Mouse (Mus musculus): ENCODE measurements around the gene Dusp10. TPM values are rescaled to one million over a fixed set of nuclear protein-coding genes. Genes with fewer than 3 reads are reported as not detected.

Dusp10 gene
- polyA plus RNA-seq, 1 experiment from 2014 or later = 5.8 TPM

- H3K9me3 ChIP-seq (ENCODE audit: control insufficient read depth, low read length) = no peaks in the 10 kb centered on the region
- H3K4me2 ChIP-seq (ENCODE audit: low read depth) = no peak overlapping the region
- peak; percentile 42 for DNase-seq (ENCODE audit: low spot score)
- ATAC-seq (ENCODE audit: insufficient read depth, low FRiP score, low TSS enrichment) = peak; percentile 91
- H3K9ac ChIP-seq (ENCODE audit: low read length) = no peak overlapping the region
- no peaks in the 10 kb centered on the region for H3K36me3 ChIP-seq (ENCODE audit: control insufficient read depth, insufficient read depth, low read length)
- 79% methylated on average over 13 of the region's 13 CpGs for WGBS
- 0 out of 2 replicates have a peak, but pooled peaks cover 4% of the 10 kb centered on the region for H3K4me1 ChIP-seq (ENCODE audit: control insufficient read depth, insufficient read depth, low read length)
- H3K4me3 ChIP-seq (ENCODE audit: low read depth, low read length) = no peak overlapping the region
- H3K27ac ChIP-seq (ENCODE audit: low read depth, low read length) = no peak overlapping the region
- H3K27me3 ChIP-seq (ENCODE audit: control insufficient read depth, insufficient read depth, low read length) = no peaks in the 10 kb centered on the region
Observed at GRCm38 (mm10) chr1:184065589-184066361, 52.7 kb downstream of the Dusp10 start.

GRCm38 (mm10) chr1:184066460-184067287 is 53.6 kb downstream of the Dusp10 start:
- no peak overlapping the region for H3K27ac ChIP-seq (ENCODE audit: low read depth, low read length)
- H3K4me2 ChIP-seq (ENCODE audit: low read depth) = no peak overlapping the region

DNA sequence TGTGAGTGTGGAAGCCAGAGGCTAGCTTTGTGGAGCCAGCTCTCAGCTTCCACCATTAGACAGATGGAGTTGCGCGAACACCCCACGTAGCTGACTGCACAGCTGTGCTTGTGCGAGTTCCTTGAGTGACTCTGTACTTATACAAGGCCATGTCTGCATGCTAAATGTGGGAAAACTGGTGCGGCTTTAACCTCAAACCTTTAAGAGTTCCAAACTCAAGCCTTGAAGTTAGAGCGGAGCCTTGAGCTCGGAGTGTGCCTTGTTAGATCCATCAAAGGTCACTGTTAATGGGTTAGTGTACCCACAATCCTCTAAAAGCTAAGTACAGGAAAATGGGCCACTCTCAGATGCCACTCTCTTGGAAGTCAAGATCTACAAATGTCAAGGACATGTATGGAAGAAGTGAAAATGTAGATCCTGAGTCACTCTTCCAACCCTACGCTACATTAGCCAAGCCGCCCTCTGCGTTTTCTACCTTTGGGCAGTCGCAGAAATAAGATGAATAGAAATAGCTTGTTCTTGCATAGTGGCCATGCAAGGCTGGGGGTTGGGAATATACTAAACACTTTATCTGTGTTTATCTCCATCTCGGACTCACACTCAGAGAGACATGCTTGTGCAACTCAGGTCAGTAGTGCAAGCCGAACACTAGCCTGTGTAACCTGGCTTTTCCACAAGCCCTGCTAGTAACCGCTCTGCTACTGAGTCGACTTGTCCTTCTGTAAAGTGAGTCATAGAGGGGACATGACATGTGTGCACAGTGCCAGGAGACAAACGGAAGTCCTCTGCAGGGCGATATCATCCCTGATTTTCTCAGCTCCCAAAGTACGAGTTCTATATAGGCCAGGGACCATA is 54.8 kb downstream of the Dusp10 start:
- Histone ChIP-seq H3K4me3 (ENCODE audit: low read depth, low read length) (no peak overlapping the region), H3K27ac (ENCODE audit: low read depth, low read length) (no peak overlapping the region), H3K9me3 (ENCODE audit: control insufficient read depth, low read length) (no peaks in the 10 kb centered on the region), H3K4me1 (ENCODE audit: control insufficient read depth, insufficient read depth, low read length) (0 out of 2 replicates have a peak, but pooled peaks cover 4% of the 10 kb centered on the region), H3K36me3 (ENCODE audit: control insufficient read depth, insufficient read depth, low read length) (no peaks in the 10 kb centered on the region), H3K9ac (ENCODE audit: low read length) (no peak overlapping the region), H3K27me3 (ENCODE audit: control insufficient read depth, insufficient read depth, low read length) (no peaks in the 10 kb centered on the region), H3K4me2 (ENCODE audit: low read depth) (no peak overlapping the region)
- 96% methylated on average over 18 of the region's 18 CpGs for WGBS
- DNase-seq (ENCODE audit: low spot score) (no peak), ATAC-seq (ENCODE audit: insufficient read depth, low FRiP score, low TSS enrichment) (no peak)

More at GRCm38 (mm10) chr1:184066460-184067287, 53.6 kb downstream of the Dusp10 start:
- Histone ChIP-seq H3K4me3 (ENCODE audit: low read depth, low read length) (no peak overlapping the region), H3K9me3 (ENCODE audit: control insufficient read depth, low read length) (no peaks in the 10 kb centered on the region), H3K9ac (ENCODE audit: low read length) (no peak overlapping the region), H3K4me1 (ENCODE audit: control insufficient read depth, insufficient read depth, low read length) (0 out of 2 replicates have a peak, but pooled peaks cover 4% of the 10 kb centered on the region), H3K36me3 (ENCODE audit: control insufficient read depth, insufficient read depth, low read length) (no peaks in the 10 kb centered on the region), H3K27me3 (ENCODE audit: control insufficient read depth, insufficient read depth, low read length) (no peaks in the 10 kb centered on the region)
- ATAC-seq (ENCODE audit: insufficient read depth, low FRiP score, low TSS enrichment) = 0 out of 2 replicates have a peak, but pooled peaks have one; percentile 46
- WGBS = 65% methylated on average over 11 of the region's 11 CpGs
- peak; percentile 27 for DNase-seq (ENCODE audit: low spot score)

DNA sequence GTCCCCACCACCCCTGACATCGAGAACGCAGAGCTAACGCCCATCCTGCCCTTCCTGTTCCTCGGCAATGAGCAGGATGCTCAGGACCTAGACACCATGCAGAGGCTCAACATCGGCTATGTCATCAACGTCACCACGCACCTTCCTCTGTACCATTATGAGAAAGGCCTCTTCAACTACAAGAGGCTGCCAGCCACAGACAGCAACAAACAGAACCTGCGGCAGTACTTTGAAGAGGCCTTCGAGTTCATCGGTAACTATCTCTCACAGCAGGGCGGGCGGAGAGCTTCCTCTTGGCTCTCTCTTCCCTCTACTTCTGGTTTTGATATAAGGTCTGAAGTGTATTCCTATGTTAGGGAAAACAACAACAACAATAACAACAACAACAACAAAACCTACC is 55.9 kb downstream of the Dusp10 start:
- no peak for ATAC-seq (ENCODE audit: insufficient read depth, low FRiP score, low TSS enrichment)

DNA sequence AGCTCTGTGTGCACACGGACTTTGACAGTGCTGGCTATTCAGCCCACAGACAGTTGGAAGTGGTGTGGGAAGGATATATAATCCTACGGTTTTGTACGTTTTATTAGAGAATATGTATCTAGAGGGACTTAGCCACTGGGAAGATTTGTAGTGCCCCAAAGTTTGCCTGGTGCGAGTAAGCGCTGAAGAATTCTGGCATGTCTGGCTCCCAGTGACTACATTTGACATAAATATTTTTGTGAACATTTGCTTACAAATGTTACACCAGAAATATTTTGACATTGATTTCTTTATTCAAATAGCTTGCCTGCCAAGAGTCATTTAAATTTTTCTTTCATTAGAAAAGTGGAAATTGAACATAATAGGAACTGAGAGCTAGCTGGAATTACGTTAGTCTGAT is 63.0 kb downstream of the Dusp10 start:
- WGBS = 91% methylated on average over 6 of the region's 6 CpGs
- DNase-seq (ENCODE audit: low spot score) (no peak), ATAC-seq (ENCODE audit: insufficient read depth, low FRiP score, low TSS enrichment) (no peak)
- no peak overlapping the region for H3K4me2 ChIP-seq (ENCODE audit: low read depth)
- no peak overlapping the region for H3K4me3 ChIP-seq (ENCODE audit: low read depth, low read length)
- no peak overlapping the region for H3K9ac ChIP-seq (ENCODE audit: low read length)
- H3K27ac ChIP-seq (ENCODE audit: low read depth, low read length) = no peak overlapping the region
- H3K9me3 ChIP-seq (ENCODE audit: control insufficient read depth, low read length) = no peaks in the 10 kb centered on the region
- no peaks in the 10 kb centered on the region for H3K4me1 ChIP-seq (ENCODE audit: control insufficient read depth, insufficient read depth, low read length)
- H3K27me3 ChIP-seq (ENCODE audit: control insufficient read depth, insufficient read depth, low read length) = no peaks in the 10 kb centered on the region
- H3K36me3 ChIP-seq (ENCODE audit: control insufficient read depth, insufficient read depth, low read length) = 0 out of 2 replicates have a peak, but pooled peaks cover 2% of the 10 kb centered on the region

More for the DNA sequence above, 55.9 kb downstream of the Dusp10 start:
- Histone ChIP-seq H3K36me3 (ENCODE audit: control insufficient read depth, insufficient read depth, low read length) (0 out of 2 replicates have a peak, but pooled peaks cover 2% of the 10 kb centered on the region), H3K9ac (ENCODE audit: low read length) (no peak overlapping the region), H3K4me3 (ENCODE audit: low read depth, low read length) (no peak overlapping the region), H3K27me3 (ENCODE audit: control insufficient read depth, insufficient read depth, low read length) (no peaks in the 10 kb centered on the region), H3K4me1 (ENCODE audit: control insufficient read depth, insufficient read depth, low read length) (0 out of 2 replicates have a peak, but pooled peaks cover 4% of the 10 kb centered on the region), H3K9me3 (ENCODE audit: control insufficient read depth, low read length) (no peaks in the 10 kb centered on the region), H3K27ac (ENCODE audit: low read depth, low read length) (no peak overlapping the region), H3K4me2 (ENCODE audit: low read depth) (no peak overlapping the region)
- no peak for DNase-seq (ENCODE audit: low spot score)
- WGBS = 95% methylated on average over 12 of the region's 12 CpGs

DNA sequence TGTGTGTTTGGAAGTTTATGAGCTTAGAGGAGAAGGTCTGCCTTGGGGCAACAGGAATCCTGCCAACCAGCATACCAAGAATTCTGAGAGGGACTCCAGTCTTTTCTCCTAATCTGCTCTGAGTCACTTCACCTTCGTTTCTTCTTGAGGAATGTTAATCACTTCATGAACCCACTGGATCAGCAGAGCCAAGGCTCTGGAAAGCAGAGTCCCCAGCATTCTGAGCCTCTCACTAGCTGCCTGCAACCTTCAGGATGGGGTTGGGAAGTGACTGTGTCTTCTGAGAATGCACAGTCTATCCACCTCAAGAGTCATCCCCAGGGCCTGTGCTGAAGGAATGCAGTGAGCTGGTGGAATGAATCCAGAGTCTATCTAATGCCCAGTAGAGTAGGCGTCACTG is 63.7 kb downstream of the Dusp10 start:
- H3K9ac ChIP-seq (ENCODE audit: low read length) = no peak overlapping the region
- ATAC-seq (ENCODE audit: insufficient read depth, low FRiP score, low TSS enrichment) (no peak), DNase-seq (ENCODE audit: low spot score) (no peak)
- H3K27ac ChIP-seq (ENCODE audit: low read depth, low read length) = no peak overlapping the region
- H3K9me3 ChIP-seq (ENCODE audit: control insufficient read depth, low read length) = no peaks in the 10 kb centered on the region
- H3K4me2 ChIP-seq (ENCODE audit: low read depth) = no peak overlapping the region
- H3K4me3 ChIP-seq (ENCODE audit: low read depth, low read length) = no peak overlapping the region
- H3K36me3 ChIP-seq (ENCODE audit: control insufficient read depth, insufficient read depth, low read length) = 0 out of 2 replicates have a peak, but pooled peaks cover 2% of the 10 kb centered on the region
- H3K27me3 ChIP-seq (ENCODE audit: control insufficient read depth, insufficient read depth, low read length) = no peaks in the 10 kb centered on the region
- H3K4me1 ChIP-seq (ENCODE audit: control insufficient read depth, insufficient read depth, low read length) = no peaks in the 10 kb centered on the region
- WGBS = 67% methylated on average over 2 of the region's 2 CpGs

GRCm38 (mm10) chr1:184079304-184079703 is 66.2 kb downstream of the Dusp10 start:
- no peak overlapping the region for H3K27ac ChIP-seq (ENCODE audit: low read depth, low read length)
- no peaks in the 10 kb centered on the region for H3K27me3 ChIP-seq (ENCODE audit: control insufficient read depth, insufficient read depth, low read length)
- no peak overlapping the region for H3K4me2 ChIP-seq (ENCODE audit: low read depth)
- 92% methylated on average over 3 of the region's 3 CpGs for WGBS
- no peak overlapping the region for H3K9ac ChIP-seq (ENCODE audit: low read length)
- ATAC-seq (ENCODE audit: insufficient read depth, low FRiP score, low TSS enrichment) (no peak), DNase-seq (ENCODE audit: low spot score) (no peak)
- H3K9me3 ChIP-seq (ENCODE audit: control insufficient read depth, low read length) = no peaks in the 10 kb centered on the region
- H3K4me1 ChIP-seq (ENCODE audit: control insufficient read depth, insufficient read depth, low read length) = no peaks in the 10 kb centered on the region
- no peak overlapping the region for H3K4me3 ChIP-seq (ENCODE audit: low read depth, low read length)
- H3K36me3 ChIP-seq (ENCODE audit: control insufficient read depth, insufficient read depth, low read length) = no peaks in the 10 kb centered on the region

DNA sequence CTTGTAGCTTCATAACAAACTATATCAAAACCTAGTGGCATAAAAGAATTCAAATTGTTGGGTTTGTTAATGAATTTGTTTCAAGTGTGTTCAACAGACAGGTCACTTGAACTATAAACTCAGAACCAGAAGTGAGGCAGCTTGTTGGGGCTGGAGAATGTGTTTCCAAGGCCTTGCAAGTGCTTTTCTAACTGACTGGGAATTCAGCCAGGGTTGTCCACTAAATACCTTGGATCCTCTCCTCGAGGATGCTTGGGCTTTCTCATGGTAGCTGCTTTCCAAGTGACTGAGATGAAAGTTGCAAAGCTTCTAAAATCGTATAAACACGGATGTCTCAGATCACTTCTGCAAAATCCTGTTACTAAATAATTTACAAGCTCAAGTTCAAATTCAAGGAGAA is 69.6 kb downstream of the Dusp10 start:
- Histone ChIP-seq H3K36me3 (ENCODE audit: control insufficient read depth, insufficient read depth, low read length) (no peaks in the 10 kb centered on the region), H3K9me3 (ENCODE audit: control insufficient read depth, low read length) (no peaks in the 10 kb centered on the region), H3K4me3 (ENCODE audit: low read depth, low read length) (no peak overlapping the region), H3K9ac (ENCODE audit: low read length) (no peak overlapping the region), H3K27ac (ENCODE audit: low read depth, low read length) (no peak overlapping the region), H3K4me2 (ENCODE audit: low read depth) (no peak overlapping the region), H3K27me3 (ENCODE audit: control insufficient read depth, insufficient read depth, low read length) (no peaks in the 10 kb centered on the region), H3K4me1 (ENCODE audit: control insufficient read depth, insufficient read depth, low read length) (no peaks in the 10 kb centered on the region)
- DNase-seq (ENCODE audit: low spot score) (no peak), ATAC-seq (ENCODE audit: insufficient read depth, low FRiP score, low TSS enrichment) (no peak)
- 75% methylated on average over 3 of the region's 3 CpGs for WGBS

All from neural tube, embryonic 11.5 days (tissue).